Mouse (Mus musculus): ENCODE results near the gene Slc44a3.

DNA sequence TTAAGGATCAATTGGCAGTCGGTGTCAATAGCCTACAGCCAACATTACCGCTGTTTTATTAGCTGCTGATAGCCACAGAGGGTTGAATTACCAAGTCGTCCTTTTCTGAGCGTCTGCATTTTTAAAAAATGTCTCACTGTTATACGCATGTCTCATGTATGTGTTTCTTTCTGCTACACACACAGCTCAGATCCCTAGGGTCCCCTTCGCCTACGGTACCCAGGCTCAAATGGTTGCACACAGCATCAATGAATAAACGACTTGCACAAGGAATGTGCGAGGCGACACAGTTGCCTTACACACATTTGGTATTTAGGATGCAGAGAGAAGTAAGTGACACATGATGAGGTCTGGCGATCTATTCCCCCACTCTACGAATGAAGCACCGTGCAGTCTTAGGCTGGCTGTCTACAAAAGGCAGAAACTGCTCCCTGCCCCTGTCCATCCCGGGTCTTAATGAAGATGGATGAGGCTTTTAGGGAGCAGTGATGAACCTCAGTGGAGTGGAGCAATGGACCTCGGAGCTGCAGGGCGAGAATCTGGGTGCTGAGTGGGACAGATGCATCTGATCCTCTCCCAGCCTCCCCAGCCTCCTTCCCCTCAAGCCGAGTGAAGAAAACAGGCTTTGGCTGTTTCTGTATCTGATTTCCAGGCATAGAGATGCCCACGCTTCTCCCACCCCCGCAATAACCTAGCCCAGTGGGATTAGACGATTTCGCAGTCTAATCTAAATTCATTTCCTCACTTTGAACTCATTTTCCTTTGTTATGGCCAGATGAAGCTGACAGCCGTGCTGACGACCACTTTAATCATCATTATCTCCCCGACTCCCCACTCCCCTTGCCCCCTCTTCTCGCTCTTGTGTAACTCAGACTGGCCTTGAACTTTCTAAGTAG is 48.7 kb downstream of the Slc44a3 start:
- no peak for TF ChIP-seq CTCF (IDR thresholded peaks at IDR 0.05; ENCODE audit: insufficient read depth, low read length)
- TF ChIP-seq POLR2A (IDR thresholded peaks at IDR 0.05; ENCODE audit: borderline replicate concordance, extremely low read depth, low read depth, low read length) = no peak

All from lung, adult 2 months (tissue).